Mouse (Mus musculus) embryo, embryonic 10.5 days (tissue): Measurements from ENCODE around the gene Gm20683.
"Not testable (repeated sequence)": the region's sequence is repeated elsewhere in the genome, so short reads cannot be mapped to it uniquely, and the experiment has no call there.

Experiments used
- DNase-seq: peaks from one replicate; pipeline ENCODE4 v3.0.0-alpha.2; 2015; ENCODE audit warnings: low spot score

Gm20683 gene

GRCm38 (mm10) chr17:25827546-25828222 is 13.9 kb downstream of the Gm20683 start:
- no peak for DNase-seq

- no peak for DNase-seq
These were observed 14.6 kb downstream of the Gm20683 start for GRCm38 (mm10) chr17:25827011-25827410.

- no peak for DNase-seq
These were observed 15.5 kb downstream of the Gm20683 start for GRCm38 (mm10) chr17:25825984-25826570.

- no peak for DNase-seq
These were observed 16.3 kb downstream of the Gm20683 start for GRCm38 (mm10) chr17:25825311-25825710.

GRCm38 (mm10) chr17:25824362-25825142 is 17.0 kb downstream of the Gm20683 start:
- no peak for DNase-seq

GRCm38 (mm10) chr17:25823452-25823851 is 18.1 kb downstream of the Gm20683 start, which contains the start of gene Wdr24:
Gene Wdr24, plus strand, starts transcription at chr17:25823627.
- peak; percentile 95 for DNase-seq

- no peak for DNase-seq
These were observed 22.4 kb downstream of the Gm20683 start for GRCm38 (mm10) chr17:25818851-25819780.

GRCm38 (mm10) chr17:25817662-25818061 is 23.9 kb downstream of the Gm20683 start:
- DNase-seq: no peak

GRCm38 (mm10) chr17:25813471-25813870 is 28.1 kb downstream of the Gm20683 start:
- DNase-seq: peak; percentile 90

- DNase-seq: no peak
These were observed 30.7 kb downstream of the Gm20683 start for GRCm38 (mm10) chr17:25810890-25811289.

GRCm38 (mm10) chr17:25809606-25810340 is 31.8 kb downstream of the Gm20683 start:
- DNase-seq: peak; percentile 46

- peak; percentile 90 for DNase-seq
These were observed 32.6 kb downstream of the Gm20683 start, which contains the start of gene Fbxl16 for GRCm38 (mm10) chr17:25808789-25809605. Gene Fbxl16, plus strand, starts transcription at chr17:25809085.

- DNase-seq: no peak
These were observed 33.5 kb downstream of the Gm20683 start for GRCm38 (mm10) chr17:25808028-25808427.

- DNase-seq: not testable (repeated sequence)
These were observed 34.1 kb downstream of the Gm20683 start for GRCm38 (mm10) chr17:25807452-25807851.

GRCm38 (mm10) chr17:25806507-25806906 is 35.1 kb downstream of the Gm20683 start:
- DNase-seq: no peak

- DNase-seq: peak; percentile 89
These were observed 38.6 kb downstream of the Gm20683 start for GRCm38 (mm10) chr17:25802825-25803517.

GRCm38 (mm10) chr17:25801029-25801428 is 40.5 kb downstream of the Gm20683 start:
- DNase-seq: peak; percentile 93

- DNase-seq: peak; percentile 97
These were observed 44.6 kb downstream of the Gm20683 start, which contains the start of gene Metrn for GRCm38 (mm10) chr17:25796951-25797369. Gene Metrn, minus strand, starts transcription at chr17:25797136.

GRCm38 (mm10) chr17:25796211-25796771 is 45.3 kb downstream of the Gm20683 start:
- no peak for DNase-seq
